ENCODE assay signal across 1 mouse cellular context in genomic region chr8:70609368-70609848, GRCm38 (mm10).
TF ChIP-seq lines count a peak whose summit lies in the region.

No protein-coding gene starts in this region.

TF ChIP-seq in CH12.LX, 34 proteins besides CTCF, POLR2A, EP300 and RAD21 (continued from another document):
- TF ChIP-seq MYC (IDR thresholded peaks at IDR 0.05; ENCODE audit: low read depth, low read length) (no peak), POLR2AphosphoS2 (IDR thresholded peaks at IDR 0.05; ENCODE audit: low read depth, low read length) (no peak), NELFE (IDR thresholded peaks at IDR 0.05; ENCODE audit: low read depth, low read length) (peak; percentile 58), ZMIZ1 (IDR thresholded peaks at IDR 0.05; ENCODE audit: low read depth, low read length) (no peak), SMC3 (IDR thresholded peaks at IDR 0.05; ENCODE audit: low read depth, low read length) (no peak), SIN3A (IDR thresholded peaks at IDR 0.05; ENCODE audit: low read length) (no peak), USF1 (IDR thresholded peaks at IDR 0.05; ENCODE audit: low read depth, low read length) (no peak), KAT2A (IDR thresholded peaks at IDR 0.05; ENCODE audit: insufficient replicate concordance, low read length) (no peak), JUND (conservative IDR thresholded peaks at IDR 0.05; ENCODE audit: low read depth, low read length) (no peak), ELF1 (IDR thresholded peaks at IDR 0.05; ENCODE audit: low read depth, low read length) (peak; percentile 70; the same call in 1 of the 2 replicates), MXI1 (IDR thresholded peaks at IDR 0.05; ENCODE audit: low read depth, low read length) (no peak), GABPA (IDR thresholded peaks at IDR 0.05; ENCODE audit: insufficient replicate concordance, low read depth, low read length) (no peak), ZC3H11A (IDR thresholded peaks at IDR 0.05; ENCODE audit: low read depth, low read length) (no peak), UBTF (IDR thresholded peaks at IDR 0.05; ENCODE audit: low read depth, low read length) (0 out of 2 replicates have a peak, but pooled peaks have one; percentile 25), NRF1 (IDR thresholded peaks at IDR 0.05; ENCODE audit: low read depth, low read length) (peak; percentile 50), PAX5 (IDR thresholded peaks at IDR 0.05; ENCODE audit: low read length) (no peak), MAFK (IDR thresholded peaks at IDR 0.05; ENCODE audit: insufficient replicate concordance, low read length) (no peak), USF2 (conservative IDR thresholded peaks at IDR 0.05; ENCODE audit: low read depth, low read length) (no peak), CHD2 (IDR thresholded peaks at IDR 0.05; ENCODE audit: low read length) (peak; percentile 95), IRF4 (IDR thresholded peaks at IDR 0.05; ENCODE audit: low read depth, low read length) (0 out of 2 replicates have a peak, but pooled peaks have one; percentile 39), HCFC1 (IDR thresholded peaks at IDR 0.05; ENCODE audit: low read depth, low read length) (no peak; the same call in 1 of the 2 replicates), MEF2A (IDR thresholded peaks at IDR 0.05; ENCODE audit: borderline replicate concordance, low read depth, low read length) (0 out of 2 replicates have a peak, but pooled peaks have one; percentile 37), MAZ (IDR thresholded peaks at IDR 0.05; ENCODE audit: low read depth, low read length) (peak; percentile 70), BHLHE40 (IDR thresholded peaks at IDR 0.05; ENCODE audit: low read depth, low read length) (peak; percentile 13; the same call in 1 of the 2 replicates), JUN (IDR thresholded peaks at IDR 0.05; ENCODE audit: insufficient read depth, low read depth, low read length) (no peak), RCOR1 (conservative IDR thresholded peaks at IDR 0.05; ENCODE audit: low read depth, low read length) (no peak), MAX (IDR thresholded peaks at IDR 0.05; ENCODE audit: low read length) (no peak; the same call in 1 of the 2 replicates), ETS1 (conservative IDR thresholded peaks at IDR 0.05; ENCODE audit: low read depth, low read length) (peak; percentile 56; the same call in 1 of the 2 replicates), CHD1 (IDR thresholded peaks at IDR 0.05; ENCODE audit: low read depth, low read length) (no peak), ZKSCAN1 (IDR thresholded peaks at IDR 0.05; ENCODE audit: borderline replicate concordance, low read depth, low read length) (no peak), ZNF384 (IDR thresholded peaks at IDR 0.05; ENCODE audit: low read depth, low read length) (no peak)
